Mouse (Mus musculus) hindbrain, embryonic 15.5 days (tissue): ENCODE results near the gene Onecut3. TPM values are rescaled to one million over a fixed set of nuclear protein-coding genes. Genes with fewer than 3 reads are reported as not detected.

Source experiments
- ATAC-seq: fragments of 200-750 bp; cut with Nextera tagmentation; 2 replicates; pipeline ENCODE4 v1.8.0; 2017; ENCODE audit warnings: low read depth, moderate number of reproducible peaks, moderate TSS enrichment; ENCODE audit not compliant: low FRiP score
- H3K27ac ChIP-seq: fragments of 300-500 bp; sonication (generic); replicated peaks from 2 replicates; pipeline ENCODE4 v1.5.1; 2015; ENCODE audit warnings: mild to moderate bottlenecking, inconsistent platforms
- H3K27me3 ChIP-seq: fragments of 300-500 bp; sonication (generic); 2 replicates; pipeline ENCODE4 v1.6.1; 2015; ENCODE audit warnings: control low read depth, inconsistent platforms
- H3K36me3 ChIP-seq: fragments of 300-500 bp; sonication (generic); 2 replicates; pipeline ENCODE4 v1.6.1; 2015; ENCODE audit warnings: control low read depth, inconsistent platforms
- H3K4me1 ChIP-seq: fragments of 300-500 bp; sonication (generic); replicated peaks from 2 replicates; pipeline ENCODE4 v1.6.1; 2015; ENCODE audit warnings: control low read depth, inconsistent platforms
- H3K4me2 ChIP-seq: fragments of 300-500 bp; sonication (generic); 2 replicates; pipeline ENCODE4 v1.6.1; 2015; ENCODE audit warnings: moderate library complexity, mild to moderate bottlenecking, inconsistent platforms
- H3K4me3 ChIP-seq: fragments of 300-500 bp; sonication (generic); 2 replicates; pipeline ENCODE4 v1.5.1; 2015; ENCODE audit warnings: mild to moderate bottlenecking, inconsistent platforms
- H3K9ac ChIP-seq: fragments of 300-500 bp; sonication (generic); 2 replicates; pipeline ENCODE4 v1.6.1; 2015; ENCODE audit warnings: inconsistent platforms
- H3K9me3 ChIP-seq: fragments of 300-500 bp; sonication (generic); 2 replicates; pipeline ENCODE4 v1.6.1; 2016; ENCODE audit warnings: control low read depth, inconsistent platforms
- WGBS: fragments of 180-500 bp; shearing (Covaris S2); methylation state at CpG from one replicate; pipeline ENCODE4 v1.1.7; 2015; 5-methylcytosine and 5-hydroxymethylcytosine counted together
- polyA plus RNA-seq: library from polyadenylated mRNA; unstranded; fragments of >200 nt; fragmentation: Nextera tagmentation; extraction: Ambion mirVana; gene quantifications from 2 replicates; pipeline ENCODE4 v1.2.1, GENCODE M21; 2015

The Onecut3 gene
- polyA plus RNA-seq, 1 experiment from 2014 or later: 1.6 TPM

GRCm38 (mm10) chr10:80538710-80539394 is 44.2 kb downstream of the Onecut3 start, which contains the start of gene Atp8b3:
Gene Atp8b3, minus strand, starts transcription at chr10:80539124.
- no peak within 1 kb of the TSS for H3K9ac ChIP-seq
- no peaks in the 10 kb centered on the region for H3K9me3 ChIP-seq
- H3K27me3 ChIP-seq: peaks cover 35% of the 10 kb centered on the region
- no peak within 1 kb of the TSS for H3K27ac ChIP-seq
- peak; percentile 51; the same call in 1 of the 2 replicates for ATAC-seq
- H3K4me1 ChIP-seq: peaks cover 11% of the 10 kb centered on the region
- peaks cover 18% of the 10 kb centered on the region for H3K36me3 ChIP-seq
- H3K4me3 ChIP-seq: peak within 1 kb of the TSS; percentile 14; the same call in 1 of the 2 replicates
- H3K4me2 ChIP-seq: peak within 1 kb of the TSS; percentile 46
- 3% methylated on average over 30 of the region's 30 CpGs for WGBS

GRCm38 (mm10) chr10:80539493-80539892 is 44.9 kb downstream of the Onecut3 start:
- Histone ChIP-seq H3K36me3 (peaks cover 25% of the 10 kb centered on the region), H3K9ac (no peak overlapping the region), H3K27me3 (peaks cover 35% of the 10 kb centered on the region), H3K4me2 (no peak overlapping the region; the same call in 1 of the 2 replicates), H3K4me1 (peaks cover 11% of the 10 kb centered on the region), H3K4me3 (no peak overlapping the region), H3K9me3 (no peaks in the 10 kb centered on the region), H3K27ac (no peak overlapping the region)
- no peak for ATAC-seq
- WGBS: 73% methylated on average over 4 of the region's 5 CpGs

DNA sequence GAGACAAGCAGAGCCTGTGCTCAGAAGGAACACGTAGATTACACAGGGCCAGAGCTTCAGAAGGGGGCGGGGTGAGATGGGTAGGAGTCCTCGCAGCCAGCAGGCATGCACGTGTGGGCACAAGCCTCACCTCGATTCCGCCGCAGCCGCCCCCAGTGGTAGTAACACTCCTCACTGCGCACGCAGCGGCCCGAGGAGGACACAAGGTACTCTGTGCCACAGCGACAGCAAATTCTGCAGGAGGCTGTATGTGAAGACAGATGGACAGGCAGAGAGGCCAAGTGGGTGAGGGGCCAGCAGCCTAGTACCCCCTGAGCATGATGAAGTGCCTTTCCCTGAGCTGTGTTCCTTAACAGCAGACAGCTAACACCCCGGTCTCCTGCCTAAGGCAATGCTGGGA is 49.2 kb downstream of the Onecut3 start:
- 96% methylated on average over 14 of the region's 14 CpGs for WGBS
- no peak overlapping the region for H3K4me2 ChIP-seq
- H3K27me3 ChIP-seq: 0 out of 2 replicates have a peak, but pooled peaks cover 6% of the 10 kb centered on the region
- no peak overlapping the region for H3K4me3 ChIP-seq
- no peak for ATAC-seq
- H3K9me3 ChIP-seq: no peaks in the 10 kb centered on the region
- no peak overlapping the region for H3K9ac ChIP-seq
- peaks cover 50% of the 10 kb centered on the region for H3K36me3 ChIP-seq
- H3K27ac ChIP-seq: no peak overlapping the region
- peaks cover 6% of the 10 kb centered on the region for H3K4me1 ChIP-seq

DNA sequence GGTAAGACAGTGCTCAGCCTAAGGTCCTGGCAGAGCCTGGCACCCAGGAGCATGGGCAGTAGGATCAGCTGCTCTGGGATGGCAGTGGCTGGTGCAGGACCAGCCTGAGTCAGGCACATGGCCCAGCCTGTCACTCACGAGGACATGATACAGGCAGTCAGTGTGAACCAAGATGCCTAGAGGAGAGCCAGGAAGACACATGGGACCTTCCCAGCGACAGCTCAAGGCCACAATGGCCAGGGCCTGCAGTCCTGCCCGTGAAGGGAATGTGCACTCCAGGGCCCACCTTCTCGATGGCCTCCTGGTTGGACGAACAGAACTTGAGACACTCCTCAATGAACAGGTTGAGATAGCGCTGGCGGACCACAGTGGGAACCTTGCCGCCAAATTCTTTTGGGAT is 51.0 kb downstream of the Onecut3 start:
- peaks cover 61% of the 10 kb centered on the region for H3K36me3 ChIP-seq
- no peak for ATAC-seq
- WGBS: 94% methylated on average over 8 of the region's 8 CpGs
- H3K27ac ChIP-seq: no peak overlapping the region
- no peaks in the 10 kb centered on the region for H3K9me3 ChIP-seq
- H3K4me2 ChIP-seq: no peak overlapping the region
- H3K9ac ChIP-seq: no peak overlapping the region
- H3K4me1 ChIP-seq: 0 out of 2 replicates have a peak, but pooled peaks cover 3% of the 10 kb centered on the region
- H3K27me3 ChIP-seq: no peaks in the 10 kb centered on the region
- H3K4me3 ChIP-seq: no peak overlapping the region

GRCm38 (mm10) chr10:80546945-80547344 is 52.3 kb downstream of the Onecut3 start:
- WGBS: 96% methylated on average over 4 of the region's 4 CpGs
- no peak overlapping the region for H3K4me2 ChIP-seq
- no peaks in the 10 kb centered on the region for H3K27me3 ChIP-seq
- H3K4me1 ChIP-seq: 0 out of 2 replicates have a peak, but pooled peaks cover 3% of the 10 kb centered on the region
- no peak overlapping the region for H3K9ac ChIP-seq
- no peak overlapping the region for H3K27ac ChIP-seq
- H3K4me3 ChIP-seq: no peak overlapping the region
- ATAC-seq: no peak
- no peaks in the 10 kb centered on the region for H3K9me3 ChIP-seq
- peaks cover 60% of the 10 kb centered on the region for H3K36me3 ChIP-seq

DNA sequence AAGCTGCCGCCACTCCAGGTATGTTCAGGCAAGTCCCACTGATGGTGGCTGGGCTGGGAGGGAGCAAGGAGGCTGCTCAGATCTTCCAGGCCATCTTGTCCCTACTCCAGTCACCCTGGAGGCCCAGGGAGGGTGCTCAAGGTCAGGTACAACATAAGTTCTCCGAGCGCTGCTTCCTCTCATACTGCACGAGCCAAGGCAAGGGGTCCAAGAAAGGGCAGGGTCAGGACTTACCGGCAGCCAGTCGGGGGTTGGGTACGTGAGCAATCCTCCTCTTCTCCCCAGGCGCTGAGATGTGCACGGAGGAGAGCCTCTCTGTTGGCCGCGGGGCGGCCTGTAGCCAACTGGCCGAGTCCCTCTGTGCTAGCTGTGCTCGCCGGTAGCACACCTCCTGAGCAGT is 52.9 kb downstream of the Onecut3 start:
- WGBS: 90% methylated on average over 15 of the region's 15 CpGs
- Histone ChIP-seq H3K4me2 (no peak overlapping the region), H3K27me3 (no peaks in the 10 kb centered on the region), H3K9ac (no peak overlapping the region), H3K36me3 (peaks cover 55% of the 10 kb centered on the region), H3K9me3 (no peaks in the 10 kb centered on the region), H3K27ac (no peak overlapping the region), H3K4me1 (0 out of 2 replicates have a peak, but pooled peaks cover 3% of the 10 kb centered on the region), H3K4me3 (no peak overlapping the region)
- ATAC-seq: no peak

GRCm38 (mm10) chr10:80548428-80549006 is 53.9 kb downstream of the Onecut3 start:
- Histone ChIP-seq H3K4me3 (no peak overlapping the region), H3K4me1 (0 out of 2 replicates have a peak, but pooled peaks cover 3% of the 10 kb centered on the region)

GRCm38 (mm10) chr10:80549279-80549678 is 54.6 kb downstream of the Onecut3 start:
- Histone ChIP-seq H3K4me1 (0 out of 2 replicates have a peak, but pooled peaks cover 3% of the 10 kb centered on the region), H3K27ac (no peak overlapping the region), H3K36me3 (peaks cover 39% of the 10 kb centered on the region), H3K4me3 (no peak overlapping the region), H3K9me3 (no peaks in the 10 kb centered on the region), H3K4me2 (no peak overlapping the region), H3K27me3 (no peaks in the 10 kb centered on the region), H3K9ac (no peak overlapping the region)
- 93% methylated on average over 21 of the region's 21 CpGs for WGBS
- ATAC-seq: no peak

More at GRCm38 (mm10) chr10:80548428-80549006, 53.9 kb downstream of the Onecut3 start:
- peaks cover 46% of the 10 kb centered on the region for H3K36me3 ChIP-seq
- peak; percentile 32; the same call in 1 of the 2 replicates for ATAC-seq
- H3K9me3 ChIP-seq: no peaks in the 10 kb centered on the region
- no peak overlapping the region for H3K9ac ChIP-seq
- 76% methylated on average over 10 of the region's 10 CpGs for WGBS
- H3K27me3 ChIP-seq: no peaks in the 10 kb centered on the region
- H3K4me2 ChIP-seq: no peak overlapping the region
- no peak overlapping the region for H3K27ac ChIP-seq

- WGBS: 70% methylated on average over 9 of the region's 9 CpGs
Observed at GRCm38 (mm10) chr10:80552364-80552763, 57.7 kb downstream of the Onecut3 start.

DNA sequence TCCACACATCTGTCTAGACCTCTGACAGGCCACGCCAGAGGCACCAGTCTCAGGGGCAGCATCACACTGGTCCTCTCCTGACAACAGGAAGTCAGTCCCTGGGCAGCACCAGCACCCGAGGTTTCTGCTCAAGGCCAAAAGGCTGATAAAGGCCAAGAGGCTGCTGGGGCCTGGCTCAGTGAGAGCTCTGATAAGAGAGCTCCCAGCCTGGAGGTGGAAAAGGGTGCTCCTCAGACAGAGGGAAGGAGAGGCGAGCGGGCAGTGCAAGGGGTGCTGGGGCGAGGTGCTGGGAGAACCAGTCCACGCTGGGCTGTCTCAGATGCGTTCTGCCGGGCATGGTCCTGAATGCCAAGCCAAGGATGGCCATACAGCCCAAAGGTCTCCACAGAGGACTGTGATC is 58.9 kb downstream of the Onecut3 start:
- Histone ChIP-seq H3K4me1 (peaks cover 18% of the 10 kb centered on the region), H3K36me3 (peaks cover 12% of the 10 kb centered on the region), H3K4me3 (no peak overlapping the region), H3K4me2 (no peak overlapping the region), H3K9me3 (no peaks in the 10 kb centered on the region), H3K9ac (no peak overlapping the region), H3K27ac (no peak overlapping the region), H3K27me3 (no peaks in the 10 kb centered on the region)
- WGBS: 92% methylated on average over 8 of the region's 8 CpGs
- ATAC-seq: no peak

More at GRCm38 (mm10) chr10:80552364-80552763, 57.7 kb downstream of the Onecut3 start:
- no peak for ATAC-seq
- Histone ChIP-seq H3K9ac (no peak overlapping the region), H3K9me3 (no peaks in the 10 kb centered on the region), H3K4me1 (peaks cover 8% of the 10 kb centered on the region), H3K27me3 (no peaks in the 10 kb centered on the region), H3K4me2 (no peak overlapping the region), H3K36me3 (peaks cover 15% of the 10 kb centered on the region), H3K4me3 (no peak overlapping the region), H3K27ac (no peak overlapping the region)

DNA sequence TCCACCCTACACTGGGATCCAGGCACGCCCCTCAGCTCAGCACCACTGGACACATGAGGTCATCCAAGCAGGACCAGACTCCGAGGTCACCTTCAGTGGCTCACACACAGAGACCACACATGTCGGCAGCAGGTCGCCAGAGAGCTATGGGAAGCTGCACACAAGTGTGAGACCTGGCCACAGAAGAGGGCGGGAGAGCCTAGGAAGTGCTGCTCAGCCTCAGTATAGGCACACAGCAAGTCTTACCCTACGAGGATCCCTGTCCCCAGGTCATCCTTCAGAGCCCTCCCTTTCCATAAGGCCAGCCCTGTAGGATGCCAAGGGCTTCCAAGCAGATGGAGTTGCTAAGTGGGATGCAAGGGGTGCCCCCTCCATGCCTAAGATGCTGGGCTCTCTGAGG is 59.4 kb downstream of the Onecut3 start:
- Histone ChIP-seq H3K27ac (no peak overlapping the region), H3K4me3 (no peak overlapping the region), H3K4me1 (peaks cover 18% of the 10 kb centered on the region), H3K36me3 (peaks cover 12% of the 10 kb centered on the region), H3K9me3 (no peaks in the 10 kb centered on the region), H3K9ac (no peak overlapping the region), H3K27me3 (no peaks in the 10 kb centered on the region), H3K4me2 (no peak overlapping the region)
- 91% methylated on average over 6 of the region's 6 CpGs for WGBS
- ATAC-seq: no peak

DNA sequence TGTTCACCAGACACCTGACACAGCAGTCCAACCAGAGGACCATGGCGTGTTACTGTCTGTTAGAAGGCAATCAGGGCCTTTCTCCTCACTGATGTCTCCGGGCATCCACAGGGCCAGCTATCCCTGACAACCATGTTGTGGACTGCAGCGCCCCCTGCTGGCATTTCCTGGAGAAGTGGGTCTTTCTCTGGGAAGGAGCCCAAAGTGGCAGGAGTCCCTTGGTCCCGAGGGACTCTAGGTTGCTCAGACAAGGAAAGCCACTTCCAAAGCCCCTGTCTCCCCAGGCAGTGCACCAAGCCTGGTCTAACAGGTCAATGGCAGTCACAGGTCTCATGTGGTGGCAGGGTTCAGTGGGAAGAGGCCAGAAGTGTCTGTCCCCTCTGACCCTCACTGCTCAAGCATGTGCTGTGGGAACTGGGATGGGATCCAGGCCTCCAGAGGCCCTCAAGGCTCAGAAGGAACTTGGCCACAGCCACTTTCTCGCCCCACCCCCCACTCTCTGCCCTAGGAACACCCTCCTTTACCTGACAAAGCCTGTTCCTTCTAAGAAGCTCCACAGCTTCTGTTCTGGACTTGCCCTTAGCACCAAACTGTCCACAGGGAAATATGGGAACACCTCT is 62.8 kb downstream of the Onecut3 start:
- Histone ChIP-seq H3K4me3 (no peak overlapping the region), H3K4me1 (peaks cover 42% of the 10 kb centered on the region), H3K27me3 (no peaks in the 10 kb centered on the region), H3K9me3 (no peaks in the 10 kb centered on the region), H3K36me3 (no peaks in the 10 kb centered on the region), H3K9ac (0 out of 2 replicates have a peak overlapping the region, but pooled peaks have one; percentile 16), H3K27ac (no peak overlapping the region), H3K4me2 (no peak overlapping the region)
- no peak for ATAC-seq
- 31% methylated on average over 5 of the region's 5 CpGs for WGBS
